Mouse (Mus musculus): ENCODE results near the gene Fgfbp3. TPM values are rescaled to one million over a fixed set of nuclear protein-coding genes. Genes with fewer than 3 reads are reported as not detected.

The Fgfbp3 gene
- polyA plus RNA-seq, 1 experiment from 2014 or later = 9.9 TPM

GRCm38 (mm10) chr19:36904211-36905007 lies 15.0 kb downstream of the Fgfbp3 start:
- no peak overlapping the region for H3K27ac ChIP-seq

GRCm38 (mm10) chr19:36903377-36903776 lies 16.0 kb downstream of the Fgfbp3 start:
- H3K4me3 ChIP-seq (replicated peaks; ENCODE audit: low read depth, low read length) = 0 out of 2 replicates have a peak overlapping the region, but pooled peaks have one; percentile 60
- TF ChIP-seq CTCF (IDR thresholded peaks at IDR 0.05; ENCODE audit: low read depth) = no peak
- no peak overlapping the region for H3K9ac ChIP-seq (ENCODE audit: low read depth, low read length)
- H3K27me3 ChIP-seq (ENCODE audit: insufficient read depth, low read length) = no peaks in the 10 kb centered on the region
- peak overlapping the region; percentile 95; the same call in 1 of the 2 replicates for H3K4me2 ChIP-seq (ENCODE audit: low read length)
- DNase-seq (ENCODE audit: low spot score) (no peak), ATAC-seq (replicated peaks; ENCODE audit: low FRiP score, low read depth) (no peak)
- H3K9me3 ChIP-seq (replicated peaks; ENCODE audit: low read length) = no peaks in the 10 kb centered on the region
- no peaks in the 10 kb centered on the region for H3K36me3 ChIP-seq (ENCODE audit: insufficient read depth, low read length)
- 35% methylated on average over 7 of the region's 7 CpGs for WGBS
- no peak overlapping the region for H3K27ac ChIP-seq
- no peaks in the 10 kb centered on the region for H3K4me1 ChIP-seq (replicated peaks; ENCODE audit: insufficient read depth, low read length)

More at GRCm38 (mm10) chr19:36904211-36905007, 15.0 kb downstream of the Fgfbp3 start:
- peak; percentile 57 for DNase-seq (ENCODE audit: low spot score)
- no peak; the same call in 1 of the 2 replicates for TF ChIP-seq CTCF (IDR thresholded peaks at IDR 0.05; ENCODE audit: low read depth)
- ATAC-seq (replicated peaks; ENCODE audit: low FRiP score, low read depth) = peak; percentile 84
- H3K36me3 ChIP-seq (ENCODE audit: insufficient read depth, low read length) = no peaks in the 10 kb centered on the region
- H3K4me3 ChIP-seq (replicated peaks; ENCODE audit: low read depth, low read length) = peak overlapping the region; percentile 60
- H3K27me3 ChIP-seq (ENCODE audit: insufficient read depth, low read length) = no peaks in the 10 kb centered on the region
- peak overlapping the region; percentile 72 for H3K9ac ChIP-seq (ENCODE audit: low read depth, low read length)
- 2% methylated on average over 41 of the region's 41 CpGs for WGBS
- no peaks in the 10 kb centered on the region for H3K9me3 ChIP-seq (replicated peaks; ENCODE audit: low read length)
- H3K4me2 ChIP-seq (ENCODE audit: low read length) = peak overlapping the region; percentile 95
- H3K4me1 ChIP-seq (replicated peaks; ENCODE audit: insufficient read depth, low read length) = no peaks in the 10 kb centered on the region

GRCm38 (mm10) chr19:36897778-36898177 lies 21.6 kb downstream of the Fgfbp3 start:
- ATAC-seq (replicated peaks; ENCODE audit: low FRiP score, low read depth) (no peak), DNase-seq (ENCODE audit: low spot score) (peak; percentile 72)
- TF ChIP-seq CTCF (IDR thresholded peaks at IDR 0.05; ENCODE audit: low read depth) = peak; percentile 77
- H3K9ac ChIP-seq (ENCODE audit: low read depth, low read length) = no peak overlapping the region
- H3K4me1 ChIP-seq (replicated peaks; ENCODE audit: insufficient read depth, low read length) = no peaks in the 10 kb centered on the region
- 54% methylated on average over 9 of the region's 9 CpGs for WGBS
- no peak overlapping the region for H3K4me2 ChIP-seq (ENCODE audit: low read length)
- H3K36me3 ChIP-seq (ENCODE audit: insufficient read depth, low read length) = peaks cover 17% of the 10 kb centered on the region
- no peaks in the 10 kb centered on the region for H3K9me3 ChIP-seq (replicated peaks; ENCODE audit: low read length)
- no peak overlapping the region for H3K4me3 ChIP-seq (replicated peaks; ENCODE audit: low read depth, low read length)
- H3K27ac ChIP-seq = no peak overlapping the region
- H3K27me3 ChIP-seq (ENCODE audit: insufficient read depth, low read length) = no peaks in the 10 kb centered on the region

- WGBS = 13% methylated on average over 10 of the region's 10 CpGs
- no peak for TF ChIP-seq CTCF (IDR thresholded peaks at IDR 0.05; ENCODE audit: low read depth)
- ATAC-seq (replicated peaks; ENCODE audit: low FRiP score, low read depth) = no peak; the same call in 1 of the 2 replicates
- peaks cover 19% of the 10 kb centered on the region for H3K36me3 ChIP-seq (ENCODE audit: insufficient read depth, low read length)
- H3K4me2 ChIP-seq (ENCODE audit: low read length) = no peak overlapping the region
- H3K9me3 ChIP-seq (replicated peaks; ENCODE audit: low read length) = no peaks in the 10 kb centered on the region
- no peak overlapping the region for H3K4me3 ChIP-seq (replicated peaks; ENCODE audit: low read depth, low read length)
- H3K9ac ChIP-seq (ENCODE audit: low read depth, low read length) = no peak overlapping the region
- DNase-seq (ENCODE audit: low spot score) = no peak
- H3K4me1 ChIP-seq (replicated peaks; ENCODE audit: insufficient read depth, low read length) = no peaks in the 10 kb centered on the region
- H3K27ac ChIP-seq = no peak overlapping the region
- no peaks in the 10 kb centered on the region for H3K27me3 ChIP-seq (ENCODE audit: insufficient read depth, low read length)
These were observed 22.4 kb downstream of the Fgfbp3 start for GRCm38 (mm10) chr19:36896791-36897569.

GRCm38 (mm10) chr19:36891746-36892145 lies 27.7 kb downstream of the Fgfbp3 start:
- Histone ChIP-seq H3K4me1 (replicated peaks; ENCODE audit: insufficient read depth, low read length) (no peaks in the 10 kb centered on the region), H3K27me3 (ENCODE audit: insufficient read depth, low read length) (no peaks in the 10 kb centered on the region), H3K36me3 (ENCODE audit: insufficient read depth, low read length) (peaks cover 58% of the 10 kb centered on the region), H3K9me3 (replicated peaks; ENCODE audit: low read length) (no peaks in the 10 kb centered on the region), H3K4me3 (replicated peaks; ENCODE audit: low read depth, low read length) (no peak overlapping the region), H3K4me2 (ENCODE audit: low read length) (no peak overlapping the region), H3K9ac (ENCODE audit: low read depth, low read length) (no peak overlapping the region), H3K27ac (no peak overlapping the region)
- ATAC-seq (replicated peaks; ENCODE audit: low FRiP score, low read depth) (no peak), DNase-seq (ENCODE audit: low spot score) (no peak)
- 96% methylated on average over 3 of the region's 3 CpGs for WGBS
- no peak for TF ChIP-seq CTCF (IDR thresholded peaks at IDR 0.05; ENCODE audit: low read depth)

GRCm38 (mm10) chr19:36887706-36888105 lies 31.7 kb downstream of the Fgfbp3 start:
- H3K36me3 ChIP-seq (ENCODE audit: insufficient read depth, low read length) = peaks cover 75% of the 10 kb centered on the region
- no peak for TF ChIP-seq CTCF (IDR thresholded peaks at IDR 0.05; ENCODE audit: low read depth)
- H3K4me2 ChIP-seq (ENCODE audit: low read length) = no peak overlapping the region
- no peaks in the 10 kb centered on the region for H3K4me1 ChIP-seq (replicated peaks; ENCODE audit: insufficient read depth, low read length)
- no peaks in the 10 kb centered on the region for H3K9me3 ChIP-seq (replicated peaks; ENCODE audit: low read length)
- no peak overlapping the region for H3K9ac ChIP-seq (ENCODE audit: low read depth, low read length)
- no peak overlapping the region for H3K4me3 ChIP-seq (replicated peaks; ENCODE audit: low read depth, low read length)
- DNase-seq (ENCODE audit: low spot score) (no peak), ATAC-seq (replicated peaks; ENCODE audit: low FRiP score, low read depth) (no peak)
- no peak overlapping the region for H3K27ac ChIP-seq
- 70% methylated on average over 3 of the region's 3 CpGs for WGBS
- H3K27me3 ChIP-seq (ENCODE audit: insufficient read depth, low read length) = no peaks in the 10 kb centered on the region
